Mouse (Mus musculus) yolk sac, embryonic 10.5 days (tissue): ENCODE measurements around the gene Grin2b.

Experiments
- DNase-seq: peaks from one replicate; pipeline ENCODE4 v3.0.0-alpha.2; 2017; ENCODE audit warnings: low spot score

Gene Grin2b

DNA sequence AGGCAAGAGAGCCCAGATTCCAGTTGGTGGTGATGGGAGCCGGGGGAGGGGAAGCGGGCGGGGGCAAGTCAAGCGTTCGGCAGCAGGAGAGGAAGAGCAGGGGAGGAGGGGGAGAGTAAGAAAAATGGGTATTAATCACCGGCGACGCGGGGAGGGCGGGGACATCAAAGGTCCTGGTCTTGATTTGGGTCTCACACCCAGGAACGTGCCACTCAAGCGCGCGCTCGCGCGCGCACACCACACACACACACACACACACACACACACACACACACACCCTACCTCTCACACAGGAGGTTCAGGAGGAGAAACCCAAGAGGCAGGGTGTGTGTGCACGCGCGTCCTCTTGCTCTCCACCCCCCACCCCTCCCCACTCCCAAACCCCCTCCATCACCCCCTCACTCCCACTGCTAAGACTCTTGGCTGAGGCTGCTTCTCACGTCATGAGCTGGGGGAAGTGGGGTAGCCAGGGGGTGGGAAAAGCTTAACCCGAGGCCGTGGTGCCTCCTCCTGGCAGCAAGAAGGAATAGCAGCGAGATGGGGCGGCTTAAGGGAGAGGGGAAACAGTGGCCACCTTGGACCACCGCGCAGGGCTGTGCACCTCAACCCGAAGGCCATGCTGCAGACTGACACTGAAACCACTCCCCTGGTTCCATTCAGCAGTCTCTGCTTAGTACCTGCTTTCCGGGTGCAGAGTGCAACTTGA is at the start of gene Grin2b:
TSS of gene Grin2b (minus strand) at position 321 of the 706 bp plus-strand sequence.
- DNase-seq = peak; percentile 5

GRCm38 (mm10) chr6:136221894-136222293 is 48.6 kb upstream of the Grin2b start:
- no peak for DNase-seq

GRCm38 (mm10) chr6:136210442-136210841 is 37.1 kb upstream of the Grin2b start:
- DNase-seq = no peak

GRCm38 (mm10) chr6:136199814-136200213 is 26.5 kb upstream of the Grin2b start:
- no peak for DNase-seq

- DNase-seq = no peak
Observed at GRCm38 (mm10) chr6:136194616-136195015, 21.3 kb upstream of the Grin2b start.

GRCm38 (mm10) chr6:136178066-136178465 is 4.8 kb upstream of the Grin2b start:
- no peak for DNase-seq

DNA sequence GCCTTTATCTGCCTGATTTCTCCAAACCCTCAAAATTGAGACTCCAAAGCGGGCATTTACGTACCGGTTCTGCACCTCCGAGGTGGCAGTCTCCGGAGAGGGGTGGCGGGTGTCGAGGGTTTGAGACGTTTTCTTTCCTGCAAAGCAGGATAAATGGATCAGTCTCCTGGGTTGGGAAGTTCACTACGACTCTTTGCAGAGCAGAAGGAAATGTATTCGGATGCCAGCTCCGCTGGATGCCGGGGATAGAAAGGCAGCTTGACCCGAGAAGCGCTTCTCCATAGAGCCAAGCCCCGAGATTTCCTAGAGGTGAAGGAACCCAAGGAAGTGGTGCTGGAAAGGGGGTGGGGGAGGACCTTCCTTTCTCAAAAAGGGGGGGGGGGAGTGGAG is 515 bp downstream of the Grin2b start:
- no peak for DNase-seq

DNA sequence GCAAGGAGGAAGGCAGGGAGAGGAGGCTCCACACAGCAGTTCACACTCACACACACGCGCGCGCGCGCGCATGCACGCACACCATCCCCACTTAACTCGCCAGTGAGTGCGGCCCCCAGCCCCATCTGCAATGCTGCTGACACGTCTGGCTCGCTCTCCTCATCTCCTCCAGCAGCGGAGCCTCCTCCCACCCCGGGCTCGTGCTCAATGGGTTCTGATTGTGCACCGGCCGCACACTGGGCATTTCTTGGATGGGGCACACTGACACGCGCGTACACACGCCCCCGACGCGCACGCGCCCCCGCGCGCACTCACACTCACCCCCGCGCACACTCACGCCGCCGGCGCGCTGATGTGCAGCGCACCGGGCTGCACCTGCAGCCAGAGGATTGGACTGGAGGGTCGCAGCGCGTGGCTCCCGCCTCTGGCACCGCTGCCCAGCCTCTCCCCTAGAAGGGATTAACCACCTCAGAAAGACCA is 1.1 kb downstream of the Grin2b start:
- peak; percentile 13 for DNase-seq

DNA sequence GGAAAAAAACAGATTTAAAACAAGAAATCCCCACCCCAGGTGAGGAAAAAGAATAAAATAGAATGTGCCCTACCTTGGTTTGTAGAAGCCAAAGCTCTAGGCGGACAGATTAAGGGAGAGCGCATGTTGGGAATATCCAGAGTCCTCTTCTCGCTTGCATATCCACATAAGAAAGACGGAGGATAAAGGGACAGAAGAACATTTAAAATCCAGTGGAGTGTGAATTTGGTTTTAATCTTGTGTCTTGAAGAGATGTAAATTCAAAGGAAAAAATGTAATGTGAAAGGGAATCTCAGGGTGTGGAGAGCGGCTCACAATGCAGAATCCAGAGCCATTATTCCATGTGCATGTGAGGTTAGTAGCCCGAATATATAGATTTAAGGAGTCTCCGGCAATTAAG is 2.0 kb downstream of the Grin2b start:
- DNase-seq = no peak

GRCm38 (mm10) chr6:136170381-136170780 is 2.9 kb downstream of the Grin2b start:
- DNase-seq = no peak

GRCm38 (mm10) chr6:136167361-136167760 is 6.0 kb downstream of the Grin2b start:
- DNase-seq = no peak

DNA sequence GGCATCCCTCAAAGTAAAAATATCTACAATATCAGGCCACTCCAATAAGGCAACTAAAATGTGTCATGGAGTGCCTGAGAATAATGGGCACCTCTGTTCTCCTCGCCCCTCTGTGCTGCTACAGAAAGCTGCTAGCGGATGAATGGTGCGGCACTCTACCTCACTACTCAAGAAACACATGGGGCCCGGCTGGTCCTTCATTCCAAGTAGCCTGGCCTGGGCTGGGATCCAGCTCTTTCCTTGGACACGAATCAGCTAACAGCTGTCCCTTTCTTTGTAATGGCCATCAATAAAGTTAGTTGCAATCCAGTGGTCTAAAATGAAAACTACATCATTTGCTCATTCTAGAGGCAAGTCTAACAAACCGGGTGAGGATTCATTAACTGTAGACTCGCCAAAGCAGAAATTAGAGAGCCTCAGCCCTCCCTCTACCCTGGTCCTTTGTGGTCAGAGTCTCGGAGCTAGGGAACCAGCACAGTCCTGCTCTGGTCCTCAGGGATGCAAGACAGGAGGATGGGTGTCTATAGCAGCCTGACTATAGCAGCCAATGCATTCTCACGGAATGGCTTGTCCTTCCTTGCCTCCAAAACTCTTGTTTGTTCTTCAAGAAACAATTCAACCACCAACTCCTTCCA is 7.8 kb downstream of the Grin2b start:
- no peak for DNase-seq

DNA sequence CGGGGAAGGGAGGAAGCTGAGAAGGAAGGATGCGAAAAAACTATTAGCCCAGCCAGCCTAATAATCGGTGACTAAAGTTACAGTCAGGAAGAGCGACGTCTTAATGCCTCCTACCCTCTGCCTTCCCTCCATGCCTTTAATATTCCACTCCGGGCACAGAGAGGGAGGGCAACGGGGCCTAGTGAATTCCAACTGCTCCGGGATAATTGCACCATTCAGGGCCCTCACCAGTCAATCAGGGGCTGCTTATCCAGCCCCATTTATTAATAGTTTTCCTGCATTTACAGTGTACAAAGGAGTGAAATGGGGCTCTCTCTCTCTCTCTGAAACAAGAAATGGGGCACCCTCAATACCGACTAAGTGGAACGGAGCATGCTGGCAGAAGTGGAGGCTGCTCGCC is 11.2 kb downstream of the Grin2b start:
- no peak for DNase-seq

- no peak for DNase-seq
Observed at GRCm38 (mm10) chr6:136153444-136153843, 19.9 kb downstream of the Grin2b start.

GRCm38 (mm10) chr6:136150064-136150463 is 23.2 kb downstream of the Grin2b start:
- no peak for DNase-seq

DNA sequence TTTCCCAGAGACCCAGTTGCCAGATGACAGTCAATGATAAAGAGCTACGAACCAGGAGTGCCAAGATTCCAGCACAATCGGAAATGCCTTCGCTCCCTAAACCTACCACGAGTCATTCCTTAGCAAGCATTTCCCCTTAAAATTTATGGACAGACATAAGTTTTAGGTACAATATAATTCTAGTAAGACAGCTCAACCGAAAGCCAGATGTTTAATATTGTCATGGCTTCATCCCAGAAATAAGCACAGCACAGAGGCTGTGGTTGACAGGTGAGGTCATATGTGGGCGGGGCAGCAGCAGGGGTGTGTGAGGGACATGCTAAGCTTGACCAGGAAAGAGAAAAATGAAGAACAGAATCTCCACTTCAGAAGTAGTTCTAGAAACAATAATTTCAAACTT is 33.3 kb downstream of the Grin2b start:
- no peak for DNase-seq

DNA sequence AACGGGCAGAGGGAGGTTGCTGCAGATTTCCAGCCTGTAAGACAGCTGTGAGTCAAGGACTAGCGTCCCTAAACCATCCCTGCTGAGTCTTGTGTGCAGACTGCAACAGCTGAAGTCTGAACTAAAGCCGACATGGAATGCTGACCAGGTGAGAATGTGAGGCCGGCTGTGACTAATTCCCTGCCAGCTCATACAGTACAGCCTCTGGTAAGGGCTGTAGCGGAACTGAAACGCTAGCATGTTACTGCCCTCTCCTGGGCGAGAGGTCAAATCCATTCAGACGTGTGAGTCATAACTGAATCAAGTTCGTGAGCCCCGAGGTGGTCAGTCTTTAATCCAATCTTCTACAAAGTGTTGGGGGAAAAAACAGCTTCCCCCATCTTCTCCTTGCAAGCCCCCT is 42.9 kb downstream of the Grin2b start:
- peak; percentile 5 for DNase-seq

DNA sequence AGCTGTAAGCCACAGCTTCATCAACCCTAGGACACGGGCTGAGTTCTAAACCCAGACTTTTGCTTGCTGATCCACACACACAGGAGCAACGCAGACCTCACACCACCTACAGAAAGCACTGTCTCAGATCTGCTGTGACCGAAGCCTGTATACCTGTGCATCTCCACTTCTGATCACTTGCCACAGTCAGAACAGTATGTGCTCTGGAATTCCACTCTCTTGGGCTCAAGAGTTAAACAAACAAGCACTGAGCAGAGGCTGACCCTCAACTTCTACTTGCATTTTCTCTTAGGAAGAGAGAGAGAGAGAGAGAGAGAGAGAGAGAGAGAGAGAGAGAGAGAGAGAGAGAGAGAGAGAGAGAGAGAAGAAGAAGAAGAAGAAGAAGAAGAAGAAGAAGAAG is 50.7 kb downstream of the Grin2b start:
- no peak for DNase-seq

- no peak for DNase-seq
Observed at GRCm38 (mm10) chr6:136117390-136117789, 55.9 kb downstream of the Grin2b start.

DNA sequence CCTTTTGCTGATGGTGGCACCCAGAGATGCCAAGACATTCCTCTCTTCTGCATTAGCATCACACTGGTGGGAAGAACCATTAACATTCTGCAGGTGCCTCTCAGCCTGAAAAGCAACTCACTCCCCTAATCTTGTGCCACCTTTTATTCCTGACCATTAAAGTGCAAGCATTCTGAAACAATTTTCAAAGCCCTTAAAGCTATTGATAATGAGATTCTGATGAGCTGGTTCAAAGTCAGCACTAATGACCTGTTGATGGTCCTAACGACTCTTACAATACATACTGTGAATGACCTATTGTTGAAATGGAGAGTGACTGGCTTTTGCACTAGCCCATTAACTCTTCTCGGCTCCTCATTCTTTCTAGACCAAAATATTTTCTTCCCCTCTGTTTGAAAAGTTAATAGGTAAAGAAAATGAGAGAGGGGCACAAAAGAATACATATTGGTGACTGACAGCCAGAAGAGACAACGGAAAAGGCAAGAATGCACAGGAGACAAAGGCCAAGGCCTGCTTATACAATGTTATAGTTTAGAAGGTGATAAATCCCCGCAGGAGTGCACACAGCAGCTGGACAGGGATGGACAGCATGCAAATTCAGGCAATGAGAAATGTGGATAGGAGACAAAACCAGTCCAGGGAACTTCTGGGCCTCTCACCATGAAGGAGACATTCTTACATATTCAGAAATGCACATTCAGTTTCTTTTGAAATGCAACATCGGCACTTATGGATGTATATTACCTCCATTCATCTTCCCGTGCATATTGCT is 59.5 kb downstream of the Grin2b start:
- no peak for DNase-seq

DNA sequence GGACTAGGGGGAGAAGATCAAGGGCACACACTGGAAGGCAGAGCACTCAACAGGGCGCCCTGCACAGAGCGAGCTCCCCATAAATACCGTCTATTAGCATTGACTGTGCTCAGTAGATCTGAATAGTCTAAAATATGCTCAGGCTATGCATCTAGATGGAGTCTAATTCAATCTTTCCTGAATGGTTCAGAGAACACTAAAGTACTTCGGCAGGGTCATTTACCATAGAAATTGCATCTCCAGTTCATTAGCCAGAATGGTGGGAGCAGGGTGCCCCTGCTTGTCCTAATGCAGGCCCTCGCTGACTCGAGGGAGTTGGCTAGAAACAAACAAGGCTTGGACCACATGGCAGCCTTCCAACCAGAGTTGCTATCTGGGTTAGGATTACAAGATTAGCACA is 64.1 kb downstream of the Grin2b start:
- DNase-seq = no peak

DNA sequence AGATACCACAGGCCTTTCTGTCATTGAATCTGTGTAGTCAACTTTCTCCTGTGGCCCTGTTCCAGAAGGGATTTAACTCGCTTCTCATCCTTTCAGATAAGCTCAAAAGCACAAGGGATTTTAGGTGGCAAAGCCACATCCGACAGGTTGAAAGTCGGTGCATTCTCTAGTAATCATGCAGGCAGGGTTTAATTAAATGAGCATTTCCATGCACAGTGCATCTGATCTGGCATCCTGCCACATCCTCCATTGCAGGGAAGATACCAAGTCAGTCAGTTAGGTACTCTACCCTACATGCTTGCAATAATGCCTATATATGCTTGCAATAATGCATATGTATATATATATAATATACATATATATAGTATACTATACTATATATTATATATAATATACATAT is 64.8 kb downstream of the Grin2b start:
- no peak for DNase-seq

- DNase-seq = no peak
Observed at GRCm38 (mm10) chr6:136105221-136105620, 68.1 kb downstream of the Grin2b start.
